Mouse (Mus musculus) MEL (cell line): ENCODE measurements around the gene Prkar1b. TPM values are rescaled to one million over a fixed set of nuclear protein-coding genes. Genes with fewer than 3 reads are reported as not detected.

Experiments
- DNase-seq: peaks from one replicate; pipeline ENCODE4 v3.0.0; 2011; ENCODE audit warnings: low read depth, low spot score
- H3K27ac ChIP-seq: 2 replicates; pipeline ENCODE4 v1.5.1; 2012; ENCODE audit warnings: low read depth, mild to moderate bottlenecking, control low read depth, low read length, moderate library complexity; ENCODE audit not compliant: control insufficient read depth
- H3K27me3 ChIP-seq, 2 experiments: fragments of 150-350 bp in 1 of 2; sonication (generic) in 1 of 2; 2 replicates each; pipeline ENCODE4 v1.6.1; 2012; ENCODE audit warnings: low read length in 2 of 2, mild to moderate bottlenecking in 2 of 2, improper control_type of control experiment in 1 of 2, moderate library complexity in 1 of 2; ENCODE audit not compliant: insufficient read depth in 2 of 2, control insufficient read depth in 1 of 2
- H3K36me3 ChIP-seq, 2 experiments: 2 replicates each; pipeline ENCODE4 v1.6.1; 2012 to 2014; ENCODE audit warnings: low read length in 2 of 2, improper control_type of control experiment in 1 of 2, inconsistent platforms in 1 of 2, mild to moderate bottlenecking in 1 of 2; ENCODE audit not compliant: insufficient read depth in 2 of 2, control insufficient read depth in 1 of 2
- H3K4me1 ChIP-seq, 2 experiments: fragments of 150-350 bp in 1 of 2; sonication (generic) in 1 of 2; 2 replicates each; pipeline ENCODE4 v1.6.1; 2012; ENCODE audit warnings: low read length in 2 of 2, improper control_type of control experiment in 1 of 2, mild to moderate bottlenecking in 1 of 2; ENCODE audit not compliant: insufficient read depth in 2 of 2, control insufficient read depth in 1 of 2
- H3K4me3 ChIP-seq, 2 experiments: fragments of 150-350 bp in 1 of 2; sonication (generic) in 1 of 2; 2 replicates each; pipeline ENCODE4 v1.5.1; 2012; ENCODE audit warnings: low read depth in 2 of 2, low read length in 2 of 2, mild to moderate bottlenecking in 2 of 2, moderate library complexity in 2 of 2, control low read depth in 1 of 2, improper control_type of control experiment in 1 of 2; ENCODE audit not compliant: control insufficient read depth in 1 of 2, insufficient read depth in 1 of 2
- H3K79me2 ChIP-seq: 2 replicates; pipeline ENCODE4 v1.6.1; 2012; ENCODE audit warnings: mild to moderate bottlenecking, low read length, moderate library complexity; ENCODE audit not compliant: control insufficient read depth, poor library complexity, insufficient read depth
- H3K9ac ChIP-seq: 2 replicates; pipeline ENCODE4 v1.6.1; 2012; ENCODE audit warnings: low read depth, mild to moderate bottlenecking, control low read depth, low read length, moderate library complexity; ENCODE audit not compliant: control insufficient read depth, poor library complexity, severe bottlenecking
- H3K9me3 ChIP-seq: fragments of 150-350 bp; sonication (generic); replicated peaks from 2 replicates; pipeline ENCODE4 v1.6.1; 2012; ENCODE audit warnings: mild to moderate bottlenecking, low read length, improper control_type of control experiment, moderate library complexity; ENCODE audit not compliant: insufficient read depth
- BHLHE40 ChIP-seq: IDR thresholded peaks from 2 replicates; pipeline ENCODE4 v1.6.1; 2012; ENCODE audit warnings: low read depth, mild to moderate bottlenecking, inconsistent platforms, low read length, improper control_type of control experiment, borderline replicate concordance
- CHD1 ChIP-seq: IDR thresholded peaks from 2 replicates; pipeline ENCODE4 v1.6.1; 2012; ENCODE audit warnings: low read depth, mild to moderate bottlenecking, inconsistent platforms, low read length, improper control_type of control experiment
- EP300 ChIP-seq, 2 experiments: IDR thresholded peaks; 2 replicates each; pipeline ENCODE4 v1.6.1; 2011; ENCODE audit warnings: improper control_type of control experiment in 2 of 2, low read length in 2 of 2, low read depth in 1 of 2, mild to moderate bottlenecking in 1 of 2
- HCFC1 ChIP-seq: IDR thresholded peaks from 2 replicates; pipeline ENCODE4 v1.6.1; 2012; ENCODE audit warnings: low read depth, mild to moderate bottlenecking, inconsistent platforms, low read length, improper control_type of control experiment, moderate library complexity
- JUND ChIP-seq: IDR thresholded peaks from 2 replicates; pipeline ENCODE4 v1.6.1; 2011; ENCODE audit warnings: low read depth, mild to moderate bottlenecking, improper control_type of control experiment, low read length
- KAT2A ChIP-seq: conservative IDR thresholded peaks from 2 replicates; pipeline ENCODE4 v1.6.1; 2012; ENCODE audit warnings: low read depth, low read length, improper control_type of control experiment, inconsistent platforms
- MAFK ChIP-seq: IDR thresholded peaks from 2 replicates; pipeline ENCODE4 v1.6.1; 2011; ENCODE audit warnings: low read depth, mild to moderate bottlenecking, low read length, improper control_type of control experiment, borderline replicate concordance
- MAZ ChIP-seq: IDR thresholded peaks from 2 replicates; pipeline ENCODE4 v1.6.1; 2012; ENCODE audit warnings: low read depth, mild to moderate bottlenecking, inconsistent platforms, low read length, improper control_type of control experiment
- MYB ChIP-seq: IDR thresholded peaks from 2 replicates; pipeline ENCODE4 v1.6.1; 2011; ENCODE audit warnings: mild to moderate bottlenecking, low read depth, low read length, improper control_type of control experiment
- NELFE ChIP-seq: IDR thresholded peaks from 2 replicates; pipeline ENCODE4 v1.6.1; 2011; ENCODE audit warnings: low read depth, low read length, improper control_type of control experiment
- NRF1 ChIP-seq: IDR thresholded peaks from 2 replicates; pipeline ENCODE4 v1.6.1; 2014; ENCODE audit warnings: low read depth, mild to moderate bottlenecking, inconsistent platforms, low read length, improper control_type of control experiment, moderate library complexity; ENCODE audit not compliant: poor library complexity, insufficient read depth, severe bottlenecking
- POLR2AphosphoS2 ChIP-seq: IDR thresholded peaks from 2 replicates; pipeline ENCODE4 v1.6.1; 2011; ENCODE audit warnings: low read length, improper control_type of control experiment
- RCOR1 ChIP-seq: IDR thresholded peaks from 2 replicates; pipeline ENCODE4 v1.6.1; 2012; ENCODE audit warnings: low read depth, mild to moderate bottlenecking, inconsistent platforms, low read length, improper control_type of control experiment
- SIN3A ChIP-seq: IDR thresholded peaks from 2 replicates; pipeline ENCODE4 v1.6.1; 2012; ENCODE audit warnings: low read length, improper control_type of control experiment, inconsistent platforms
- SMC3 ChIP-seq: IDR thresholded peaks from 2 replicates; pipeline ENCODE4 v1.6.1; 2011; ENCODE audit warnings: low read depth, low read length, improper control_type of control experiment
- TAL1 ChIP-seq: IDR thresholded peaks from 2 replicates; pipeline ENCODE4 v1.6.1; 2012; ENCODE audit warnings: mild to moderate bottlenecking, inconsistent platforms, low read length, moderate library complexity, mixed read lengths
- TBP ChIP-seq: IDR thresholded peaks from 2 replicates; pipeline ENCODE4 v1.8.0; 2011; ENCODE audit warnings: low read depth, low read length, improper control_type of control experiment
- TCF12 ChIP-seq: IDR thresholded peaks from 2 replicates; pipeline ENCODE4 v1.6.1; 2014; ENCODE audit warnings: low read depth, mild to moderate bottlenecking, inconsistent platforms, low read length, improper control_type of control experiment, moderate library complexity
- USF2 ChIP-seq, 2 experiments: IDR thresholded peaks; 2 replicates each; pipeline ENCODE4 v1.6.1; 2011 to 2012; ENCODE audit warnings: improper control_type of control experiment in 2 of 2, low read length in 2 of 2, borderline replicate concordance in 1 of 2, inconsistent platforms in 1 of 2, low read depth in 1 of 2, mild to moderate bottlenecking in 1 of 2; ENCODE audit not compliant: insufficient read depth in 1 of 2
- ZKSCAN1 ChIP-seq: IDR thresholded peaks from 2 replicates; pipeline ENCODE4 v1.6.1; 2012; ENCODE audit warnings: low read depth, mild to moderate bottlenecking, inconsistent platforms, low read length, improper control_type of control experiment, moderate library complexity
- ZNF384 ChIP-seq: IDR thresholded peaks from 2 replicates; pipeline ENCODE4 v1.6.1; 2012; ENCODE audit warnings: low read depth, mild to moderate bottlenecking, inconsistent platforms, low read length, improper control_type of control experiment
- polyA plus RNA-seq, 2 experiments: library from polyadenylated mRNA; stranded (reverse) in 1 of 2; unstranded in 1 of 2; fragments of >175 nt in 1 of 2; fragments of >200 nt in 1 of 2; gene quantifications; 2 replicates each; pipeline versions ENCODE4 v1.2.1 to v1.2.4; 2012; ENCODE audit warnings: low replicate concordance in 2 of 2, low read depth in 1 of 2; ENCODE audit not compliant: insufficient read length in 2 of 2, insufficient read depth in 1 of 2, missing spikeins in 1 of 2
- total RNA-seq: library from RNA; depleted of rRNA; stranded (reverse); fragments of 300-350 nt; gene quantifications from 2 replicates; pipeline ENCODE4 v1.2.3, GENCODE M21; 2012

Prkar1b gene
- total and polyA plus RNA-seq, 3 experiments, result not detected

DNA sequence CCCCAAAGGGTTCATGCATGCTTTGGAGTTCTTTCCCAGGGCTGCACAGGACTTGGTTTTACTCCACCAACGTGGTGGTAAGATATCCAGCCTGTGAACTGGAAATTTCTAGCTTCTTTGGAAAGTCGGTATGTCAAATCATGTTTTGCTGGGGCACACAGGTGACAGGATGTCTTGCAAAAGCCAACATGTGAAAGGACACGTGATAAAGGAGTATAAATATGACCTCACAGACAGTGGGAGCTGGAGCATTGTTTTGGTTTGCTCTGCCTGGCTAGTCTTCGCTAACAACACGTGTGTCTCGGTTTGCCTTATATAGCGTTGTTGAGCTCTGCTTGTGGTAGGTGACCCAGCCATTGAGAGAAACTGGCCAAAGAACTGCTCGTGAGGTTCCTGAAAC lies 15.3 kb downstream of the Prkar1b start:
- Histone ChIP-seq H3K4me3 (no peak overlapping the region), H3K79me2 (no peaks in the 10 kb centered on the region), H3K36me3 (no peaks in the 10 kb centered on the region), H3K27me3 (no peaks in the 10 kb centered on the region; a peak in 1 of 4 replicates), H3K9ac (no peak overlapping the region), H3K9me3 (no peaks in the 10 kb centered on the region), H3K4me1 (no peaks in the 10 kb centered on the region), H3K27ac (no peak overlapping the region)
- no peak for DNase-seq
- TF ChIP-seq ZKSCAN1 (no peak), MYB (no peak), MAZ (no peak), NELFE (no peak), BHLHE40 (no peak), NRF1 (no peak), EP300 (IDR thresholded peaks at IDR 0.05; ENCODE audit: low read depth in 1 of 2, low read length in 2 of 2) (no peak), HCFC1 (no peak), CHD1 (no peak), TCF12 (no peak), KAT2A (no peak), SIN3A (no peak), POLR2AphosphoS2 (no peak), ZNF384 (no peak), MAFK (no peak), RCOR1 (no peak), TBP (no peak)

DNA sequence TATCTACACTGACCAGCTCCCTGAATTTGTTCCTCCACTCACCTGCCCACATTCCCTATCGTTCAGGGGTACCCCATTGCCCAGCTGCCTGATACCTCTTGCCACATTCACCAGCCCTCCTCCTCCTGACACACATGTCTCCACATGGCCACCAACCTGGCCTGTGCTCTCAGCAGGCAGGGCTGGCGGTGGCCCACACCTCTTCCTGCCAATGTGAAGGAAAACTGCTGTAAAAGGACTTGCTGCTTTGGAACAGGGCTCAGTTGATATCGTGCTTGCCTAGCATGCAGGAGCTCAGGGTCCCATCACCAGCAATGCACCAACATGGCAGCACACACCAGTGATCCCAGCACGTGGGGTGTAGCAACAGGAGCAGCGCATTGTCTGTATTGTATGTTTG lies 19.4 kb downstream of the Prkar1b start:
- H3K9ac ChIP-seq, result no peak overlapping the region
- TF ChIP-seq USF2 (IDR thresholded peaks at IDR 0.05; ENCODE audit: borderline replicate concordance in 1 of 2, insufficient read depth in 1 of 2, low read depth in 1 of 2, low read length in 2 of 2) (no peak), TAL1 (no peak), POLR2AphosphoS2 (no peak), MAZ (no peak), SMC3 (no peak), JUND (no peak), TCF12 (no peak), HCFC1 (no peak), RCOR1 (no peak), NELFE (no peak)
- TF ChIP-seq, all 39 proteins: peak for 0
- Histone ChIP-seq H3K27me3 (no peaks in the 10 kb centered on the region), H3K4me1 (no peaks in the 10 kb centered on the region), H3K27ac (no peak overlapping the region), H3K36me3 (no peaks in the 10 kb centered on the region), H3K4me3 (no peak overlapping the region), H3K79me2 (no peaks in the 10 kb centered on the region), H3K9me3 (no peaks in the 10 kb centered on the region)
- DNase-seq, result no peak
